Comparison of ENCODE assay signal across 8 mouse cellular contexts in the genomic region with DNA sequence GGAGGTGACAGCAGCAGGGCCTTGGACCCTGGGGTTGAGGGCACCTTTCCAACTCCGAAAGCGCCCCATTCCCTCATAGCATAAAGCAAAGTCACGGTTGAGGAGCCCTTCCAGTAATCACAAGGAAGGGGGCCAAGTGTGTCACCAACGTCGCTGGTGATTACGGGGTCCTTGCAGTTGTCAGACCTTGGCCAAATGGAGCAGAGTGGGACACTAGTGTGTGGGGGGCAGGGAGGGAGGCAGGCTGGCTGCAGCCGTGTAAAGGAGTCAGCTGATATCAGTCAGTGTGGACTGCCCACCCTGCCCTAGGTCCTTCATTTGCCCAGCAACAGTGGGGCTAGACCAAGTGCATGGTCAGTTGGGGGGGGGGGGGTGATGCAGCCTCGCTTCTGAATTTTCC. TPM values are rescaled to one million over a fixed set of nuclear protein-coding genes. Genes with fewer than 3 reads are reported as not detected.
DNase-seq lines count a peak whose midpoint lies in the region; ATAC-seq and TF ChIP-seq lines count a peak whose summit lies in the region.

No protein-coding gene starts in this region.

- ATAC-seq in kidney, postnatal 0 days (replicated peaks; ENCODE audit: low FRiP score, low read depth) = peak; percentile 40
- peak; percentile 8; the same call in 1 of the 2 replicates for ATAC-seq in embryonic facial prominence, embryonic 13.5 days (ENCODE audit: insufficient number of reproducible peaks, insufficient read depth, low FRiP score, low TSS enrichment, low read depth)
- ATAC-seq in hindbrain, postnatal 0 days = peak; percentile 46
- ATAC-seq in midbrain, embryonic 14.5 days (ENCODE audit: low FRiP score, low TSS enrichment) = peak; percentile 55; the same call in 1 of the 2 replicates

- peak; percentile 44 for DNase-seq in kidney, postnatal 0 days (ENCODE audit: low spot score)
- no peak for DNase-seq in kidney, postnatal 14 days
- DNase-seq in hindbrain, postnatal 0 days (ENCODE audit: low spot score) = peak; percentile 45
- DNase-seq in midbrain, embryonic 14.5 days = no peak
- no peak for DNase-seq in right cerebral cortex, postnatal 4 days
- no peak for DNase-seq in cerebellum, adult 11 months
- no peak for DNase-seq in cerebellum, postnatal 36 days

- no peak for TF ChIP-seq CTCF in kidney, postnatal 0 days (IDR thresholded peaks at IDR 0.05; ENCODE audit: low read depth)
- TF ChIP-seq CTCF in hindbrain, postnatal 0 days (IDR thresholded peaks at IDR 0.05; ENCODE audit: low read depth) = no peak

- no peaks in the 10 kb centered on the region for H3K9me3 ChIP-seq in kidney, postnatal 0 days (replicated peaks; ENCODE audit: low read length)
- no peaks in the 10 kb centered on the region for H3K9me3 ChIP-seq in embryonic facial prominence, embryonic 13.5 days
- H3K9me3 ChIP-seq in hindbrain, postnatal 0 days (ENCODE audit: low read length) = no peaks in the 10 kb centered on the region
- H3K9me3 ChIP-seq in midbrain, embryonic 14.5 days (ENCODE audit: control insufficient read depth, low read length) = no peaks in the 10 kb centered on the region

- H3K4me2 ChIP-seq in kidney, postnatal 0 days (ENCODE audit: low read length) = peak overlapping the region; percentile 62
- peak overlapping the region; percentile 92 for H3K4me2 ChIP-seq in embryonic facial prominence, embryonic 13.5 days
- H3K4me2 ChIP-seq in hindbrain, postnatal 0 days (ENCODE audit: low read depth, low read length) = peak overlapping the region; percentile 89
- peak overlapping the region; percentile 92 for H3K4me2 ChIP-seq in midbrain, embryonic 14.5 days (ENCODE audit: low read length)

- peak overlapping the region; percentile 81; the same call in 1 of the 2 replicates for H3K9ac ChIP-seq in kidney, postnatal 0 days (ENCODE audit: low read depth, low read length)
- H3K9ac ChIP-seq in embryonic facial prominence, embryonic 13.5 days = peak overlapping the region; percentile 89
- peak overlapping the region; percentile 76; the same call in 1 of the 2 replicates for H3K9ac ChIP-seq in hindbrain, postnatal 0 days (replicated peaks; ENCODE audit: low read length)
- H3K9ac ChIP-seq in midbrain, embryonic 14.5 days (replicated peaks; ENCODE audit: low read length) = no peak overlapping the region

- peak overlapping the region; percentile 86 for H3K27ac ChIP-seq in kidney, postnatal 0 days
- H3K27ac ChIP-seq in embryonic facial prominence, embryonic 13.5 days = peak overlapping the region; percentile 92
- H3K27ac ChIP-seq in hindbrain, postnatal 0 days = peak overlapping the region; percentile 88; the same call in 1 of the 2 replicates
- H3K27ac ChIP-seq in midbrain, embryonic 14.5 days (replicated peaks; ENCODE audit: low read depth, low read length) = 0 out of 2 replicates have a peak overlapping the region, but pooled peaks have one; percentile 85

- 18% methylated on average over 8 of the region's 8 CpGs for WGBS in kidney, postnatal 0 days
- WGBS in embryonic facial prominence, embryonic 13.5 days = 44% methylated on average over 8 of the region's 8 CpGs
- 19% methylated on average over 8 of the region's 8 CpGs for WGBS in hindbrain, postnatal 0 days
- WGBS in midbrain, embryonic 14.5 days = 41% methylated on average over 8 of the region's 8 CpGs

- peak overlapping the region; percentile 74 for H3K4me3 ChIP-seq in kidney, postnatal 0 days (replicated peaks; ENCODE audit: low read depth, low read length)
- peak overlapping the region; percentile 73 for H3K4me3 ChIP-seq in embryonic facial prominence, embryonic 13.5 days
- peak overlapping the region; percentile 64 for H3K4me3 ChIP-seq in hindbrain, postnatal 0 days (ENCODE audit: low read length)
- H3K4me3 ChIP-seq in midbrain, embryonic 14.5 days (replicated peaks; ENCODE audit: low read depth, low read length) = peak overlapping the region; percentile 62

- no peaks in the 10 kb centered on the region for H3K27me3 ChIP-seq in kidney, postnatal 0 days (ENCODE audit: insufficient read depth, low read length)
- H3K27me3 ChIP-seq in embryonic facial prominence, embryonic 13.5 days = no peaks in the 10 kb centered on the region
- no peaks in the 10 kb centered on the region for H3K27me3 ChIP-seq in hindbrain, postnatal 0 days (ENCODE audit: insufficient read depth, low read length)
- H3K27me3 ChIP-seq in midbrain, embryonic 14.5 days (ENCODE audit: control insufficient read depth, insufficient read depth, low read length) = no peaks in the 10 kb centered on the region

- peaks cover 30% of the 10 kb centered on the region for H3K36me3 ChIP-seq in kidney, postnatal 0 days (ENCODE audit: insufficient read depth, low read length)
- H3K36me3 ChIP-seq in embryonic facial prominence, embryonic 13.5 days = peaks cover 69% of the 10 kb centered on the region
- H3K36me3 ChIP-seq in hindbrain, postnatal 0 days (ENCODE audit: insufficient read depth, low read length) = peaks cover 31% of the 10 kb centered on the region
- peaks cover 60% of the 10 kb centered on the region for H3K36me3 ChIP-seq in midbrain, embryonic 14.5 days (ENCODE audit: control insufficient read depth, insufficient read depth, low read length)

- peaks cover 22% of the 10 kb centered on the region; the same call in 1 of the 2 replicates for H3K4me1 ChIP-seq in kidney, postnatal 0 days (replicated peaks; ENCODE audit: insufficient read depth, low read length)
- H3K4me1 ChIP-seq in embryonic facial prominence, embryonic 13.5 days = peaks cover 40% of the 10 kb centered on the region
- peaks cover 21% of the 10 kb centered on the region for H3K4me1 ChIP-seq in hindbrain, postnatal 0 days (ENCODE audit: insufficient read depth, low read length)
- peaks cover 29% of the 10 kb centered on the region for H3K4me1 ChIP-seq in midbrain, embryonic 14.5 days (ENCODE audit: control insufficient read depth, insufficient read depth, low read length)

RNA-seq across cellular contexts. Expression of a gene that starts 0.4 kb away (rescaled TPM):
- 664 and 686 TPM in 2 replicates for polyA plus RNA-seq in kidney, postnatal 0 days (2015; fragmentation: Nextera tagmentation; extraction: Ambion mirVana)
- 710 and 723 TPM in 2 replicates for polyA plus RNA-seq in embryonic facial prominence, embryonic 13.5 days (2015; fragmentation: Nextera tagmentation; extraction: Ambion mirVana)
- 506 and 525 TPM in 2 replicates for total RNA-seq in hindbrain, postnatal 0 days (2014; rRNA removed)
- 515 and 534 TPM in 2 replicates for polyA plus RNA-seq in hindbrain, postnatal 0 days (2015; fragmentation: Nextera tagmentation; extraction: Ambion mirVana)
- polyA plus RNA-seq in midbrain, embryonic 14.5 days (2014; fragmentation: Nextera tagmentation; extraction: Ambion mirVana) = 343 and 349 TPM in 2 replicates

RNA-seq across cellular contexts. Expression of a gene that starts 6.0 kb away (rescaled TPM):
- polyA plus RNA-seq in kidney, postnatal 0 days (2015; fragmentation: Nextera tagmentation; extraction: Ambion mirVana) = 26.1 and 27.4 TPM in 2 replicates
- polyA plus RNA-seq in embryonic facial prominence, embryonic 13.5 days (2015; fragmentation: Nextera tagmentation; extraction: Ambion mirVana) = 9.1 and 10.5 TPM in 2 replicates
- 7.3 and 8.7 TPM in 2 replicates for total RNA-seq in hindbrain, postnatal 0 days (2014; rRNA removed)
- 9.6 and 9.8 TPM in 2 replicates for polyA plus RNA-seq in hindbrain, postnatal 0 days (2015; fragmentation: Nextera tagmentation; extraction: Ambion mirVana)
- polyA plus RNA-seq in midbrain, embryonic 14.5 days (2014; fragmentation: Nextera tagmentation; extraction: Ambion mirVana) = 5.9 and 6.3 TPM in 2 replicates

RNA-seq across cellular contexts. Expression of a gene that starts 14.8 kb away (rescaled TPM):
- 96.6 and 106 TPM in 2 replicates for polyA plus RNA-seq in kidney, postnatal 0 days (2015; fragmentation: Nextera tagmentation; extraction: Ambion mirVana)
- polyA plus RNA-seq in embryonic facial prominence, embryonic 13.5 days (2015; fragmentation: Nextera tagmentation; extraction: Ambion mirVana) = 149 and 163 TPM in 2 replicates
- total RNA-seq in hindbrain, postnatal 0 days (2014; rRNA removed) = 222 and 233 TPM in 2 replicates
- 182 and 189 TPM in 2 replicates for polyA plus RNA-seq in hindbrain, postnatal 0 days (2015; fragmentation: Nextera tagmentation; extraction: Ambion mirVana)
- polyA plus RNA-seq in midbrain, embryonic 14.5 days (2014; fragmentation: Nextera tagmentation; extraction: Ambion mirVana) = 184 and 191 TPM in 2 replicates

RNA-seq across cellular contexts. Expression of a gene that starts 14.9 kb away (rescaled TPM):
- 85.1 and 91.2 TPM in 2 replicates for polyA plus RNA-seq in kidney, postnatal 0 days (2015; fragmentation: Nextera tagmentation; extraction: Ambion mirVana)
- 142 and 184 TPM in 2 replicates for polyA plus RNA-seq in embryonic facial prominence, embryonic 13.5 days (2015; fragmentation: Nextera tagmentation; extraction: Ambion mirVana)
- total RNA-seq in hindbrain, postnatal 0 days (2014; rRNA removed) = 34.7 and 39.9 TPM in 2 replicates
- 40.9 and 47.3 TPM in 2 replicates for polyA plus RNA-seq in hindbrain, postnatal 0 days (2015; fragmentation: Nextera tagmentation; extraction: Ambion mirVana)
- polyA plus RNA-seq in midbrain, embryonic 14.5 days (2014; fragmentation: Nextera tagmentation; extraction: Ambion mirVana) = 25.0 and 43.7 TPM in 2 replicates

RNA-seq across cellular contexts. Expression of a gene that starts 25.6 kb away (rescaled TPM):
- 0.98 and 1.2 TPM in 2 replicates for polyA plus RNA-seq in kidney, postnatal 0 days (2015; fragmentation: Nextera tagmentation; extraction: Ambion mirVana)
- polyA plus RNA-seq in embryonic facial prominence, embryonic 13.5 days (2015; fragmentation: Nextera tagmentation; extraction: Ambion mirVana) = 0.25 and 0.52 TPM in 2 replicates
- 0.68 and 0.72 TPM in 2 replicates for total RNA-seq in hindbrain, postnatal 0 days (2014; rRNA removed)
- polyA plus RNA-seq in hindbrain, postnatal 0 days (2015; fragmentation: Nextera tagmentation; extraction: Ambion mirVana) = 1.6 and 2.2 TPM in 2 replicates
- 1.7 and 4.5 TPM in 2 replicates for polyA plus RNA-seq in midbrain, embryonic 14.5 days (2014; fragmentation: Nextera tagmentation; extraction: Ambion mirVana)

Comparison
In these comparisons a context has a peak if more than half of its experiments do, and no peak if none do; other contexts are left out.
1. DNase-seq: peak in kidney, postnatal 0 days (single experiment) and hindbrain, postnatal 0 days (single experiment); none in kidney, postnatal 14 days (single experiment), midbrain, embryonic 14.5 days (single experiment), right cerebral cortex, postnatal 4 days (single experiment), cerebellum, adult 11 months (single experiment) and cerebellum, postnatal 36 days (0 of 2).
2. Peak in every context shown above with its lines, with median percentiles within 50 percentile points of each other: ATAC-seq, H3K27ac ChIP-seq, H3K4me2 ChIP-seq and H3K4me3 ChIP-seq.